Comparison of ENCODE assay signal across 8 mouse cellular contexts in the genomic region with DNA sequence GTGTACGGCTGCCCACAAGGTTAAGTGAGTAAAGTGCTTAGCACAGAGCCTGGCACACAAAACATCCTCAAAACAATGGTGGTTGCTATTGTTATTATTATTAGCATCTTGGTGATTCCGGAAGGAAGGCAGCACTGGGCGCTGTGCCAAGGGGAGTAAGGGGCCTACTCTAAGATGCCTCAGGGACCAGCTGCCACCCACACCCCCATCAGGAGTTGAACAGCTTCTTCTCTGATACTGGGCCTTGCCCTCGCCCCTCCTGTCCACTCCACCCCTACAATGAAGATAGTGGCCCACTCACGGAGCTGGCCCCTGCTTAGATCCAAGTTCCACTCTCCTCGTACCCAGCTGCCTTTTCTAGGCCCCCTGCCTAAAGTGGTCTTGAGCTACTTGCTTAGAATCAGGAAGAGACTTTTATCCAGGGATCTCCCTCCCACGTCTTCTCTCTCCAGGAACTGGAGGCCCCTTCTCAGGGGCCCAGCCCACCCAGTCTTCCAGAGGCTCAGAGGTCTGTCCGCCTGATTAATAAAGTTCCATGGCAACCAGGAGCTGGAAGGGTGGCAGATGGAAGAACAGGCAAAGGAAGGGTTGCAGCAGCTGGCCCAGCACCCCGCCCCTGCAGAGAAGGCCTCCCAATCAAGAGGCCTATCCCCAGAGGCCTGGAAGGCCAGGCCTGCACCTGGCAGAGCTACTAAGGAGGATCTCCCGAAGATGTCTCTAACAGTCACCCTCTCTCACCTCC. TPM values are rescaled to one million over a fixed set of nuclear protein-coding genes. Genes with fewer than 3 reads are reported as not detected.
DNase-seq lines count a peak whose midpoint lies in the region; ATAC-seq and TF ChIP-seq lines count a peak whose summit lies in the region.

No protein-coding gene starts in this region.

- H3K4me3 ChIP-seq in lung, embryonic 15.5 days = peak overlapping the region; percentile 90
- peak overlapping the region; percentile 74 for H3K4me3 ChIP-seq in bone marrow macrophage, adult 2 months (ENCODE audit: insufficient read depth, low read length)
- peak overlapping the region; percentile 93 for H3K4me3 ChIP-seq in heart, embryonic 12.5 days
- H3K4me3 ChIP-seq in liver, embryonic 12.5 days = peak overlapping the region; percentile 86
- peak overlapping the region; percentile 74 for H3K4me3 ChIP-seq in neural tube, embryonic 15.5 days (replicated peaks)

- ATAC-seq in lung, embryonic 15.5 days (ENCODE audit: borderline replicate concordance, extremely low read depth, low FRiP score, low TSS enrichment) = 0 out of 2 replicates have a peak, but pooled peaks have one; percentile 0
- no peak for ATAC-seq in heart, embryonic 12.5 days (ENCODE audit: insufficient number of reproducible peaks, low FRiP score)
- ATAC-seq in liver, embryonic 12.5 days = no peak
- no peak for ATAC-seq in neural tube, embryonic 15.5 days (ENCODE audit: low FRiP score)

- no peak for TF ChIP-seq CTCF in bone marrow macrophage, adult 2 months (IDR thresholded peaks at IDR 0.05; ENCODE audit: low read depth, low read length)

- H3K27ac ChIP-seq in lung, embryonic 15.5 days = peak overlapping the region; percentile 93
- H3K27ac ChIP-seq in bone marrow macrophage, adult 2 months (ENCODE audit: insufficient read depth, low read depth, low read length) = peak overlapping the region; percentile 86
- peak overlapping the region; percentile 74 for H3K27ac ChIP-seq in heart, embryonic 12.5 days (ENCODE audit: poor library complexity, severe bottlenecking)
- peak overlapping the region; percentile 91 for H3K27ac ChIP-seq in liver, embryonic 12.5 days
- H3K27ac ChIP-seq in neural tube, embryonic 15.5 days (replicated peaks) = peak overlapping the region; percentile 46; the same call in 1 of the 2 replicates

- H3K4me1 ChIP-seq in lung, embryonic 15.5 days = peaks cover 42% of the 10 kb centered on the region
- peaks cover 24% of the 10 kb centered on the region for H3K4me1 ChIP-seq in bone marrow macrophage, adult 2 months (ENCODE audit: control insufficient read depth, insufficient read depth, low read length)
- H3K4me1 ChIP-seq in heart, embryonic 12.5 days (replicated peaks) = peaks cover 36% of the 10 kb centered on the region
- H3K4me1 ChIP-seq in liver, embryonic 12.5 days = peaks cover 63% of the 10 kb centered on the region
- H3K4me1 ChIP-seq in neural tube, embryonic 15.5 days = peaks cover 26% of the 10 kb centered on the region

- WGBS in lung, embryonic 15.5 days = 5% methylated on average over 10 of the region's 10 CpGs
- 20% methylated on average over 10 of the region's 10 CpGs for WGBS in heart, embryonic 12.5 days
- WGBS in liver, embryonic 12.5 days (ENCODE audit: insufficient replicate concordance) = 17% methylated on average over 10 of the region's 10 CpGs
- WGBS in neural tube, embryonic 15.5 days = 8% methylated on average over 10 of the region's 10 CpGs

- H3K9ac ChIP-seq in lung, embryonic 15.5 days = peak overlapping the region; percentile 74
- peak overlapping the region; percentile 84 for H3K9ac ChIP-seq in heart, embryonic 12.5 days
- H3K9ac ChIP-seq in liver, embryonic 12.5 days = peak overlapping the region; percentile 87
- H3K9ac ChIP-seq in neural tube, embryonic 15.5 days (replicated peaks) = 0 out of 2 replicates have a peak overlapping the region, but pooled peaks have one; percentile 50

- H3K36me3 ChIP-seq in lung, embryonic 15.5 days = peaks cover 8% of the 10 kb centered on the region
- peaks cover 9% of the 10 kb centered on the region for H3K36me3 ChIP-seq in heart, embryonic 12.5 days
- peaks cover 31% of the 10 kb centered on the region for H3K36me3 ChIP-seq in liver, embryonic 12.5 days
- H3K36me3 ChIP-seq in neural tube, embryonic 15.5 days = no peaks in the 10 kb centered on the region

- TF ChIP-seq POLR2A in bone marrow macrophage, adult 2 months (IDR thresholded peaks at IDR 0.05; ENCODE audit: borderline replicate concordance, low read depth, low read length) = no peak

- DNase-seq in lung, adult 18-20 months = no peak
- DNase-seq in urinary bladder, postnatal 25 days (ENCODE audit: low spot score) = no peak
- DNase-seq in left cerebral cortex, adult 9 months (ENCODE audit: low spot score in 2 of 2) = no peak

- no peaks in the 10 kb centered on the region for H3K9me3 ChIP-seq in lung, embryonic 15.5 days
- H3K9me3 ChIP-seq in heart, embryonic 12.5 days (replicated peaks) = no peaks in the 10 kb centered on the region
- no peaks in the 10 kb centered on the region for H3K9me3 ChIP-seq in liver, embryonic 12.5 days (replicated peaks)
- no peaks in the 10 kb centered on the region for H3K9me3 ChIP-seq in neural tube, embryonic 15.5 days (replicated peaks)

- no peaks in the 10 kb centered on the region for H3K27me3 ChIP-seq in lung, embryonic 15.5 days
- no peaks in the 10 kb centered on the region for H3K27me3 ChIP-seq in heart, embryonic 12.5 days (replicated peaks)
- no peaks in the 10 kb centered on the region for H3K27me3 ChIP-seq in liver, embryonic 12.5 days (replicated peaks)
- no peaks in the 10 kb centered on the region for H3K27me3 ChIP-seq in neural tube, embryonic 15.5 days (replicated peaks)

- H3K4me2 ChIP-seq in lung, embryonic 15.5 days = peak overlapping the region; percentile 67
- peak overlapping the region; percentile 86 for H3K4me2 ChIP-seq in heart, embryonic 12.5 days
- H3K4me2 ChIP-seq in liver, embryonic 12.5 days = peak overlapping the region; percentile 81
- H3K4me2 ChIP-seq in neural tube, embryonic 15.5 days = peak overlapping the region; percentile 99

RNA-seq across cellular contexts. Expression of a gene that starts 1.2 kb away (rescaled TPM):
- 28.1 and 31.2 TPM in 2 replicates for polyA plus RNA-seq in lung, embryonic 15.5 days (2015; fragmentation: Nextera tagmentation; extraction: Ambion mirVana)
- polyA plus RNA-seq in bone marrow macrophage, adult 2 months (2012; ENCODE audit: insufficient read depth, insufficient read length, missing spikeins) = 25.5 and 29.2 TPM in 2 replicates
- polyA plus RNA-seq in heart, embryonic 12.5 days (2016; fragmentation: Nextera tagmentation; extraction: Ambion mirVana) = 21.7 and 21.8 TPM in 2 replicates
- polyA plus RNA-seq in liver, embryonic 12.5 days (2016; fragmentation: Nextera tagmentation; extraction: Ambion mirVana) = 27.0 and 27.4 TPM in 2 replicates
- 3.4 and 7.4 TPM in 2 replicates for polyA plus RNA-seq in neural tube, embryonic 15.5 days (2015; fragmentation: Nextera tagmentation; extraction: Ambion mirVana)

RNA-seq across cellular contexts. Expression of a gene that starts 9.8 kb away (rescaled TPM):
- polyA plus RNA-seq in lung, embryonic 15.5 days (2015; fragmentation: Nextera tagmentation; extraction: Ambion mirVana) = 2.1 and 2.9 TPM in 2 replicates
- 0.95 TPM in 1 of 2 replicates, not detected in the other for polyA plus RNA-seq in bone marrow macrophage, adult 2 months (2012; ENCODE audit: insufficient read depth, insufficient read length, missing spikeins)
- polyA plus RNA-seq in heart, embryonic 12.5 days (2016; fragmentation: Nextera tagmentation; extraction: Ambion mirVana) = 0.27 and 0.87 TPM in 2 replicates
- polyA plus RNA-seq in liver, embryonic 12.5 days (2016; fragmentation: Nextera tagmentation; extraction: Ambion mirVana) = 1.0 and 1.3 TPM in 2 replicates
- 16.0 and 19.6 TPM in 2 replicates for polyA plus RNA-seq in neural tube, embryonic 15.5 days (2015; fragmentation: Nextera tagmentation; extraction: Ambion mirVana)

RNA-seq across cellular contexts. Expression of a gene that starts 16.9 kb away (rescaled TPM):
- 0.20 and 0.22 TPM in 2 replicates for polyA plus RNA-seq in lung, embryonic 15.5 days (2015; fragmentation: Nextera tagmentation; extraction: Ambion mirVana)
- not detected in 2 replicates for polyA plus RNA-seq in bone marrow macrophage, adult 2 months (2012; ENCODE audit: insufficient read depth, insufficient read length, missing spikeins)
- polyA plus RNA-seq in heart, embryonic 12.5 days (2016; fragmentation: Nextera tagmentation; extraction: Ambion mirVana) = 0.13 and 0.15 TPM in 2 replicates
- 0.29 TPM in 1 of 2 replicates, not detected in the other for polyA plus RNA-seq in liver, embryonic 12.5 days (2016; fragmentation: Nextera tagmentation; extraction: Ambion mirVana)
- 0.31 and 0.63 TPM in 2 replicates for polyA plus RNA-seq in neural tube, embryonic 15.5 days (2015; fragmentation: Nextera tagmentation; extraction: Ambion mirVana)

RNA-seq across cellular contexts. Expression of a gene that starts 21.6 kb away (rescaled TPM):
- polyA plus RNA-seq in lung, embryonic 15.5 days (2015; fragmentation: Nextera tagmentation; extraction: Ambion mirVana) = 0.81 and 0.91 TPM in 2 replicates
- 1.1 TPM in 1 of 2 replicates, not detected in the other for polyA plus RNA-seq in bone marrow macrophage, adult 2 months (2012; ENCODE audit: insufficient read depth, insufficient read length, missing spikeins)
- 0.48 and 0.78 TPM in 2 replicates for polyA plus RNA-seq in heart, embryonic 12.5 days (2016; fragmentation: Nextera tagmentation; extraction: Ambion mirVana)
- polyA plus RNA-seq in liver, embryonic 12.5 days (2016; fragmentation: Nextera tagmentation; extraction: Ambion mirVana) = 1.5 and 1.6 TPM in 2 replicates
- polyA plus RNA-seq in neural tube, embryonic 15.5 days (2015; fragmentation: Nextera tagmentation; extraction: Ambion mirVana) = 1.3 and 1.9 TPM in 2 replicates

RNA-seq across cellular contexts. Expression of a gene that starts 35.0 kb away (rescaled TPM):
- 26.4 and 29.1 TPM in 2 replicates for polyA plus RNA-seq in lung, embryonic 15.5 days (2015; fragmentation: Nextera tagmentation; extraction: Ambion mirVana)
- polyA plus RNA-seq in bone marrow macrophage, adult 2 months (2012; ENCODE audit: insufficient read depth, insufficient read length, missing spikeins) = 22.6 and 22.8 TPM in 2 replicates
- 18.9 and 20.5 TPM in 2 replicates for polyA plus RNA-seq in heart, embryonic 12.5 days (2016; fragmentation: Nextera tagmentation; extraction: Ambion mirVana)
- polyA plus RNA-seq in liver, embryonic 12.5 days (2016; fragmentation: Nextera tagmentation; extraction: Ambion mirVana) = 24.5 and 26.1 TPM in 2 replicates
- polyA plus RNA-seq in neural tube, embryonic 15.5 days (2015; fragmentation: Nextera tagmentation; extraction: Ambion mirVana) = 18.1 and 22.9 TPM in 2 replicates
